Mouse (Mus musculus) layer of hippocampus, adult 8-10 months (tissue): ENCODE measurements around the gene Pacrg. TPM values are rescaled to one million over a fixed set of nuclear protein-coding genes. Genes with fewer than 3 reads are reported as not detected.
A peak's percentile ranks its signal among the peaks of the same experiment; 100 is the strongest.

Experiments
- DNase-seq, 2 experiments: peaks; one replicate each; pipeline ENCODE4 v3.0.0; 2022; ENCODE audit warnings: low spot score in 2 of 2
- total RNA-seq, 4 experiments: library from RNA; stranded (reverse); gene quantifications; 2 replicates each; pipeline ENCODE4 v1.2.4; 2022

Pacrg gene
- total RNA-seq, 4 experiments from 2014 or later, result 20.0 to 28.8 (median 23.4) TPM

DNA sequence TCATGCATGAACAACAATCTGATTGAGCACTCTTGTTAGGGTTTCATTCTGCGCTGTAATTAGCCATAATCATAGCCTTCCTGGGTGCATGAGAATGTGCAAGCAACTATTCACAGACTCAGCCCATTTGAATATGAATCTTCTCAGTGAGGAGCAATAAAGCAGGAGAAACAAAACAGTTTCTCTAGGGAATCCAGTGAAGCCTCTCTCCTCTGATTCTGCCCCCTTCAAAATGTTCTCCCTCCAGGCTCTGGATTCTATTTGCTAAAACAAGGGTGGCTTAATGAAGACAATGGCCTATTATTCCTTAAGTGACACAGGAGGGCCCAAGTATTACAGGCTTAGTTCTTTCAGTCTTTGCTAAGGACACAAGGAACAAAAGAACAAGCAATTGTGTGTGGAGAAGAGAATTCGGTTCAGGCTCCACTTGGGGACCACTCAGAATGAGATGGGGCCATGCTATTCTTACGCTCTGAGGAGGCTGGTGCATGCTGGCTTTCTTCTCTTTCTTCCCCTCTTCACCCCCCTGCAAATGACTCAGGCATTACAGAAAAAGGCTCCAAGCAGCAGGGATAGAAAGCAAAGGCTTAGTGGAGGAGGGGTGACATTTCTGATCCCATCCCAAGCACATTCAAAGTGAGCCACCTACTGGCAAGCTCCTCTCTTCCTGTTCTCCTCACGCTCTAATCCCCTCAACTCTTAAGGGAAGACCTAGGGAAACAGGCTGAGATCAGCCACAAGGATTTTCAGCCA is 95.2 kb downstream of the Pacrg start:
- DNase-seq, result peak; percentile 72 to 80

DNA sequence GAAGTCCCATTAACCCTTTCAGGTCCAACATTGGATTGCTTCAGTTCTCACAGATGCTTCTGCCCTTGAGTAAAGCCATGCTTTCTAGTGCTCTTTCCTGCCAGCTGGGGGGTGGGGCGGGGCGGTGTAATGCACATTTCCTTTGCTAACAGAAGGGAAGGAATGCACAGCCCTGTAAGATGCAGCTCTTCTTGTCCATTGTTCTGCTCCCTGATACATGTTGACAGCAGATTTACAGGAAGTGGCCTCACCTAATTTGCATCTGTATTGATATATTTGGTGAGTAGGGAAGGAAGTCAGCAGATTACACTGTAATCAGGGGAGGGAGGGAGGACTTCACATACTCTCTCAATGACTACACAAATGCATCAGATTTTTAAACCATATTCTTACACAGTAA is 100.0 kb downstream of the Pacrg start:
- no peak for DNase-seq

DNA sequence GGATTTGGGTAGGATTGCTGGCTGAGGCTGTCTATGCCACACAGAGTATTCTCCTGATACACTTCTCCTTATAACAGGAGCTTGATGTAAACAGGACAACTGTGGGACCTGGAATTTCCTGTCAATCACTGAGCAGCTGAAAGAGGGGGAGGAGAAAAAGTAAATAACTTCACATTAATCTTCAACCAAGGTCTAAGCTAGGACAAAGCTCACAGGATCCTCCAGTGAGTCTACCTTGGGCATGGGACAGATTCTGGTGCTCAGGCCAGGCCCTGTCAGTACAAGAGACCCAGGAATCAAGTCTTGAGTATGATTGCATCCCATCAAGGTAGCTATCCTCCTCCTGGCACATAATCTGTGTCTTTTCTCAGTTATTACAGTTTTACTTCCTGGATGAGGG is 102.1 kb downstream of the Pacrg start:
- no peak for DNase-seq

GRCm38 (mm10) chr17:10734733-10735132 is 105.4 kb downstream of the Pacrg start:
- DNase-seq, result no peak

DNA sequence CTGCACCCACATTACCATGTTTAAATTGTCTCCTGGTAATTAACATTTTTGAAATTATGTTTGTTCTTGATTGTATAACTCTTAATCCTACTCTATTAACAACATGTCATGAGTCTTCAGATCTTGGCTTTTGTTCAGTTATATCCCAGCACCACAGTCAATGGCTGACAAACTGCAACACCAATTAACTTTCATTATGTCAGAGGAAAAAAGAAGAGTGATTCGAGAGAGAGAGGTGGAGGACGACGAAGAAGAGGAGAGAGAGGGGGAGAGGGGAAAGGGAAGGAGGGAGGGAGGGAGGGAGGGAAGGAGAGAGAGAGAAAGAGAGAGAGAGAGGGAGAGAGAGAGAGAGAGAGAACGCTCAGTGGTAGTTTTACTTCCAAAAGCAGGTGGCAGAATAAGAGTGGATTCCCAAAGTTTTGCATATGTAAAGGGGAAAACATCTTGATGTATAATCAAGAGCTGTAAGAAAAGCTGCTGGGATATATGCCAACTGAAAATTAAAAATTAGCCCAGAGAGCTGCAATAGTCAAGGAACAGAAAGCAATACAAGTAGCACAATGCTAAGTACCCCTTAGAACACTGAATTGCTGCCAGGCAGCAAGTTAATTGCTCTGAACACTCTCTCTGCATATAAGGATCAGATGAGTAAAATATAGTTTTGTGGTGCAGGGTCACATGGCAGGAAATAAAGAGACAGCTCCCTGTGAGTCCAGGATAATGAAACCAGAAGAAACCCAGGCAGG is 107.6 kb downstream of the Pacrg start:
- no peak for DNase-seq

GRCm38 (mm10) chr17:10724853-10725252 is 115.3 kb downstream of the Pacrg start:
- DNase-seq, result no peak

DNA sequence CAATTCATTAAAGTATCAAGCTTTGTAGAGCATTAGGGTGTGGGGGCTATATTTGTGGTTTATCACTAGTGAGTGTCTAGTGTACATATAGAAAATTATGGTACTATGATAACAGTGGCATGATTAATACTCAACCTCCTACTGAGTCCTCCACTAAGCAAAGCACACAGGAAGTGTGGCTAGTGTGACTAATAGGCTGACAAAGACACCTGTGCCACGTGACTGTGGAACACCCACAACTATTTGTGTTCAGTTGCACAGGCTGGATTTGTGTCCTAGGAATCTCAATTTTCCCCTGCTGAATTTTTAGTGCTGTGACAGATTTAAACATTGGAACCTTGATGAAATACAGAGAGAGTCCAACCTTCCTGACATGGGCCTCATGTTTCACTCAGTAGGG is 118.5 kb downstream of the Pacrg start:
- DNase-seq, result no peak

GRCm38 (mm10) chr17:10717148-10717547 is 123.0 kb downstream of the Pacrg start:
- DNase-seq, result no peak

DNA sequence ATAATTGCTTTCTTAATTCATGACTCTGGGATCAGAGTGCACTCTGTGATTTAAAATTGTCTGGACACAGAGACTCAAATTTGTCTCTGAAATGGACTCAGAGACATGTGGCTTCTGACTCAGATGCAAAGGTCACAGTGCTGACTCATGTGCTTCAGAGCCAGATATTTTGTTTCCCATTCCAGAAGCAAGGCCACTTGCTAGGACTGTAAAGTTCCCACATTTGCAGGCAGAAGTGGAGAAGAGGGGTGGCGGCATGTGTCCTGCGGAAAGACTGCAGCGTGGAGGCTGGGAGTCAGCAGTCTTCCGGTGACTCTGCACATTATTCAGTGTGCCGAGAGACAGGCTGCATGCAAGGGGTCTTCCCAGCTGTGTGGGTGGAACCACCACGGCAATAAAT is 137.3 kb downstream of the Pacrg start:
- DNase-seq, result no peak

- DNase-seq, result no peak
Observed at GRCm38 (mm10) chr17:10698041-10698440, 142.1 kb downstream of the Pacrg start.

- no peak for DNase-seq
Observed at GRCm38 (mm10) chr17:10695421-10695820, 144.7 kb downstream of the Pacrg start.

GRCm38 (mm10) chr17:10677098-10677497 is 163.0 kb downstream of the Pacrg start:
- DNase-seq, result no peak

- no peak for DNase-seq
Observed at GRCm38 (mm10) chr17:10675536-10675935, 164.6 kb downstream of the Pacrg start.

- peak in 1 of 2 experiments; percentile 17 for DNase-seq
Observed at GRCm38 (mm10) chr17:10675048-10675447, 165.1 kb downstream of the Pacrg start.

GRCm38 (mm10) chr17:10661294-10661693 is 178.8 kb downstream of the Pacrg start:
- no peak for DNase-seq

GRCm38 (mm10) chr17:10643604-10644003 is 196.5 kb downstream of the Pacrg start:
- no peak for DNase-seq

DNA sequence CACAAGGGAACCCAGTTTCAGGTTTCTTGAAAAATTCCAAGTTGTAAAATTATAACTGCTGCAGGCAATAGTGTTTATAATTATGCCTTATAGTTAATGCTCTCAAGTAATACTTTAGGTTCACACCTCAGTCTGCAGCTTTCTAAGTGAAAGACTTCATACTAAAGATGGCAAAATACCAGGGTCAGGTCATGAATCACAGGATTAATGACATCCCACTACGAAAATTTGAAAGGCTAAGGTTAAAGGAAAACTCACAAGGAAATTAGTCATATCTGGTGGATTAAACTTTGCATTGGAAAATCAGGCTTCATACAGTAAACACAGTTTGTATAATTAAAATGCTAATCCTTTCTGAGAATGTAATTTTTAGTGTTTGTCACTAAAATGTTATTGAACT is 200.3 kb downstream of the Pacrg start:
- no peak for DNase-seq

- no peak for DNase-seq
Observed at GRCm38 (mm10) chr17:10635955-10636470, 204.1 kb downstream of the Pacrg start.

DNA sequence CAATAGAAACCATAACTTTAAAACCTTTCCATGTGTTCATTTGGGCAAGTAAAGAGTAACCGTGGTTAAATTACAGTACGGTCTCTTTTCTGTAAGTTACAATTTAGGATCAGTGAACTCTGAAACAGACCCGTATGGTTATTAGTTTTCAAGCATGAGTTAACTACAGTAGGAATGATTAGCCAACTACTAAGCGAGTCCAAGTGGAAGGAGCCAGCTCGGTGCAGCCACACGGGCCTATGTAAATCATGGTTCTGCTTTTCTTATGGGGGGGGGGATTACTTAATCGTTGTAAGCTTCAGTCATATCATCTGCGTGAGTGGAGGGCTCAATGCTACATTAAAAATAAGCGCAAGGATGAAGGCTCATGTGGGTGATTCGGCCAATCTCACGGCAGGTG is 204.6 kb downstream of the Pacrg start:
- no peak for DNase-seq

GRCm38 (mm10) chr17:10635046-10635445 is 205.1 kb downstream of the Pacrg start:
- DNase-seq, result no peak

- no peak for DNase-seq
Observed at GRCm38 (mm10) chr17:10633769-10634168, 206.3 kb downstream of the Pacrg start.

DNA sequence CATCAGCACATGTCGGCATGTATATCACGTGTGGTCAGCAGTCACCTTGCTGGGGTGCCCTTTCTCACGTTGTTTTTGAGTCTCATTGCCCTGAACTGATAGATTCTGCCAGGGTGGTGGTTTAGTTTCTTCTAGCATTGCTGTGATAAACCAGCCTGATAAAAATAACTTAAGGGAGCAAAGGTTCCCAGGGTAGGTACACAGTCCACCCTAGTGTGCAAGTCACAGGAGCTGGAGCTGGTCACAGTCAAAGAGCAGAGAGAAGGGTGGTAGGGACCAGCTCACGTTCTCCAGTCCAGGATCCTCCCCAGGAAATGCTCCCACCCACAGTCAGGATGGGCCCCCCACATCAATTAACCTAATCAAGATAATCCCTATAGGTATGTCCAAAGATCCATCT is 211.9 kb downstream of the Pacrg start:
- DNase-seq, result no peak

DNA sequence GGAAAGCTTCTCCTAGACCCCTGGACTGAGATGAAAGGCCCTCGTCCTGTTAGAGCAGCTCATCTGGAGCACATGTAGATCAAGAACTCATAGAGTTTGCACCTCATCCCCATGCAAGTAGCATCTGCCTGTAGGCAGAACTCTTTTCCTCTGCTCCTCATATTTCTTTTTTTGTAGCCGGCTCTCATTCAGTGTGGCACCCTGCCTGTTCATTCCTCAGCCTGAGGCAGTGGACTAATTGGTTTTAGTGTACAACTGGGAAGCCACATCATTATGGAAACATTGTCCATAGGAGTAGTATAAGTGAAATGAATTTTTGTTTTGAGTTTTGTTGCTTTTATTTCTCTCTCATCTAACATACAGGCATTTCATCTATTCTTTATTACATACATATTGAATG is 212.6 kb downstream of the Pacrg start:
- DNase-seq, result no peak
